In the genomic region with DNA sequence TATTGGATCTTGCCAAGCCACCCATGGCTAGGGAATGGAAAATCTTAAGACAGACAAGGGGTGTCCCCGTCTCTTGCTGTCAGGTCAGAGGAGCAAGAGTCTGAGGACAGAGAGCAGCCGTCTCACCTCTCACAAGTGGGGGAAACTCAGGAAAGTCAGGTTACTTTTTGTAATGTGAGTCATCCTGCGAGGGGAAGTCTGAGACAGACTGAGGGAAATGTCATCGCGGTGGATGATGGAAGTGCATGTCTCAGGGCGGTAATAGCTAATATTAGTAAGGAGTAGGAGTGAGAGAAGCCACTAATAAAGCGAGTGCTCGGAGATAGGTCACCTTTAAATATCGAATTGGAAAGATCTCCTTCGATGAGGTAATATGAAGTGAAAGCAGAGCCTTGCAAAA, we compare ENCODE assay signal across 20 mouse cellular contexts. TPM values are rescaled to one million over a fixed set of nuclear protein-coding genes. Genes with fewer than 3 reads are reported as not detected.
"Had no signal": no experiment of that assay in that cellular context is flagged by ENCODE, and none has a peak within 500 bp of the region (broad histone marks: within the 10 kb centered on the region; RNA-seq: fewer than 3 reads in every experiment).

No protein-coding gene starts in this region.

- H3K4me3 ChIP-seq: kidney, embryonic 15.5 days; left cerebral cortex, adult 2 months; lung, embryonic 15.5 days; midbrain, embryonic 12.5 days had no signal

- DNase-seq: kidney, adult 11 months; kidney, adult 8-10 months; kidney, postnatal 10 days; layer of hippocampus, postnatal 36 days; liver, postnatal 0 days; lung, postnatal 10 days; lung, postnatal 36 days; right cerebral cortex, postnatal 4 days; thymus, adult 2 months; thymus, postnatal 14 days; thymus, postnatal 4 days had no signal

- H3K27ac ChIP-seq: kidney, embryonic 15.5 days; left cerebral cortex, adult 2 months; liver, embryonic 14.5 days; lung, embryonic 15.5 days; midbrain, embryonic 12.5 days; stomach, postnatal 0 days had no signal

- ATAC-seq: liver, postnatal 0 days; midbrain, embryonic 16.5 days had no signal

RNA-seq across cellular contexts. Expression of a gene that starts 41.3 kb away (rescaled TPM):
- total RNA-seq: layer of hippocampus, postnatal 36 days; liver, adult 2 months; megakaryocyte-erythroid progenitor cell, adult 5-6 weeks had no signal
- polyA plus RNA-seq: liver, adult 2 months had no signal
